Mouse (Mus musculus): ENCODE data around the gene Ptov1.

Ptov1 gene

GRCm38 (mm10) chr7:44813985-44814384, 55.6 kb downstream of the Ptov1 start:
- DNase-seq = no peak

Data from spleen, adult 18-20 months (tissue).